Mouse (Mus musculus): ENCODE data around the gene Ccdc117. TPM values are rescaled to one million over a fixed set of nuclear protein-coding genes. Genes with fewer than 3 reads are reported as not detected.
"Not testable (repeated sequence)": the region's sequence is repeated elsewhere in the genome, so short reads cannot be mapped to it uniquely, and the experiment has no call there.

Gene Ccdc117
- polyA plus RNA-seq, 1 experiment from 2014 or later: 22.1 TPM

- not testable (repeated sequence) for ATAC-seq (ENCODE audit: low read depth); H3K36me3 ChIP-seq (ENCODE audit: control insufficient read depth, insufficient read depth, low read length); H3K4me3 ChIP-seq (ENCODE audit: low read depth, low read length); H3K27ac ChIP-seq (replicated peaks; ENCODE audit: low read depth, low read length); H3K9me3 ChIP-seq (ENCODE audit: control insufficient read depth, low read length); H3K4me2 ChIP-seq (ENCODE audit: low read depth, low read length); H3K4me1 ChIP-seq (ENCODE audit: control insufficient read depth, insufficient read depth, low read length); DNase-seq (ENCODE audit: low spot score); H3K27me3 ChIP-seq (replicated peaks; ENCODE audit: control insufficient read depth, insufficient read depth, low read length); H3K9ac ChIP-seq (ENCODE audit: low read depth, low read length)
- WGBS: 89% methylated on average over 10 of the region's 10 CpGs
Observed at GRCm38 (mm10) chr11:5489433-5489832, 52.6 kb downstream of the Ccdc117 start.

- H3K9ac ChIP-seq (ENCODE audit: low read depth, low read length): peak overlapping the region; percentile 54
- no peaks in the 10 kb centered on the region for H3K9me3 ChIP-seq (ENCODE audit: control insufficient read depth, low read length)
- 10% methylated on average over 15 of the region's 15 CpGs for WGBS
Observed at GRCm38 (mm10) chr11:5485193-5486011, 56.6 kb downstream of the Ccdc117 start.

GRCm38 (mm10) chr11:5482581-5482980 lies 59.4 kb downstream of the Ccdc117 start:
- no peak overlapping the region for H3K4me2 ChIP-seq (ENCODE audit: low read depth, low read length)
- no peak overlapping the region for H3K27ac ChIP-seq (replicated peaks; ENCODE audit: low read depth, low read length)
- H3K9ac ChIP-seq (ENCODE audit: low read depth, low read length): no peak overlapping the region
- DNase-seq (ENCODE audit: low spot score) (no peak), ATAC-seq (ENCODE audit: low read depth) (no peak)
- no peak overlapping the region for H3K4me3 ChIP-seq (ENCODE audit: low read depth, low read length)
- 85% methylated on average over 13 of the region's 13 CpGs for WGBS
- H3K27me3 ChIP-seq (replicated peaks; ENCODE audit: control insufficient read depth, insufficient read depth, low read length): no peaks in the 10 kb centered on the region
- no peaks in the 10 kb centered on the region for H3K9me3 ChIP-seq (ENCODE audit: control insufficient read depth, low read length)
- H3K36me3 ChIP-seq (ENCODE audit: control insufficient read depth, insufficient read depth, low read length): no peaks in the 10 kb centered on the region
- no peaks in the 10 kb centered on the region for H3K4me1 ChIP-seq (ENCODE audit: control insufficient read depth, insufficient read depth, low read length)

More at GRCm38 (mm10) chr11:5485193-5486011, 56.6 kb downstream of the Ccdc117 start:
- Histone ChIP-seq H3K4me2 (ENCODE audit: low read depth, low read length) (peak overlapping the region; percentile 60), H3K4me1 (ENCODE audit: control insufficient read depth, insufficient read depth, low read length) (no peaks in the 10 kb centered on the region), H3K27ac (replicated peaks; ENCODE audit: low read depth, low read length) (0 out of 2 replicates have a peak overlapping the region, but pooled peaks have one; percentile 11), H3K4me3 (ENCODE audit: low read depth, low read length) (peak overlapping the region; percentile 40), H3K36me3 (ENCODE audit: control insufficient read depth, insufficient read depth, low read length) (no peaks in the 10 kb centered on the region), H3K27me3 (replicated peaks; ENCODE audit: control insufficient read depth, insufficient read depth, low read length) (no peaks in the 10 kb centered on the region)
- peak; percentile 96 for DNase-seq (ENCODE audit: low spot score)
- peak; percentile 75 for ATAC-seq (ENCODE audit: low read depth)

Other genes with a start within 250 kb of the Ccdc117 start
- gene Znrf3, start 97.3 kb downstream of the Ccdc117 start, polyA plus RNA-seq (2014; fragmentation: Nextera tagmentation; extraction: Ambion mirVana): 9.2 and 10.2 TPM in 2 replicates
- 205 and 223 TPM in 2 replicates for gene Xbp1, start 21.5 kb downstream of the Ccdc117 start, polyA plus RNA-seq (2014; fragmentation: Nextera tagmentation; extraction: Ambion mirVana)
- gene Ankrd36, start 27.5 kb upstream of the Ccdc117 start, polyA plus RNA-seq (2014; fragmentation: Nextera tagmentation; extraction: Ambion mirVana): not detected in 2 replicates
- 195 and 198 TPM in 2 replicates for gene Mrps24, start 173.5 kb upstream of the Ccdc117 start, polyA plus RNA-seq (2014; fragmentation: Nextera tagmentation; extraction: Ambion mirVana)
- 22.5 and 25.2 TPM in 2 replicates for gene Urgcp, start 220.2 kb upstream of the Ccdc117 start, polyA plus RNA-seq (2014; fragmentation: Nextera tagmentation; extraction: Ambion mirVana)
- gene Dbnl, start 246.3 kb upstream of the Ccdc117 start, polyA plus RNA-seq (2014; fragmentation: Nextera tagmentation; extraction: Ambion mirVana): 82.5 and 102 TPM in 2 replicates